Mouse (Mus musculus) bone marrow, adult 2 months (tissue): ENCODE measurements around the gene Sox6.

ENCODE experiments used
- CTCF ChIP-seq: fragments of 200-500 bp; IDR thresholded peaks from 2 replicates; pipeline ENCODE4 v1.5.1; 2011; ENCODE audit warnings: low read length, control low read depth; ENCODE audit not compliant: control insufficient read depth, insufficient read depth
- POLR2A ChIP-seq: fragments of 200-500 bp; IDR thresholded peaks from 2 replicates; pipeline ENCODE4 v1.6.1; 2011; ENCODE audit warnings: low read depth, mild to moderate bottlenecking, control low read depth, low read length, borderline replicate concordance; ENCODE audit not compliant: control insufficient read depth

- no peak for TF ChIP-seq CTCF
- TF ChIP-seq POLR2A, result no peak
These were observed 571.8 kb downstream of the Sox6 start for GRCm38 (mm10) chr7:115466811-115467210.
